Mouse (Mus musculus): Measurements from ENCODE around the gene Bcat1. TPM values are rescaled to one million over a fixed set of nuclear protein-coding genes. Genes with fewer than 3 reads are reported as not detected.

Bcat1 gene
- polyA plus RNA-seq, 1 experiment: 141 TPM

DNA sequence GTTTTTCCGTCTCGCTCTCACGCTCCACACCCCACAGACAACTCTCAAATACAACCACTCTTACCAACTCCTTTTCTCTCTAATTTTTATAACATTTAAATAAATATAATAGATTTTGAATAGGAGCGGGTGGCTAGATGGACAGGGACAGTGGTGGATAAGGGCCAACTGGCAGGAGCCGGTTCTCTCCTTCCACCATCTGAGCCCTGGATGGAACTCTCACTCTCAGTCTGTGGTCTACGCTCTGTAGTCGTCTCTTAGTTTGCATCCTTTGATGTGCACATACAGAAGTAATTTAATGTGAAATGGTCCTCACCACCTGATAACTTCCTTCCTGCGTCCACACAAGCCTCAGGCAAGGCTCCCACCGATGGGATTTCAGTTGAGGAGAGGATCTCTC lies 302 bp upstream of the Bcat1 start:
- H3K9me3 ChIP-seq (replicated peaks; ENCODE audit: control insufficient read depth, insufficient read depth, low read length, poor library complexity, severe bottlenecking): peaks cover 2% of the 10 kb centered on the region; the same call in 1 of the 2 replicates
- H3K9ac ChIP-seq (ENCODE audit: low read depth, poor library complexity, severe bottlenecking): peak overlapping the region; percentile 83
- H3K4me1 ChIP-seq (ENCODE audit: control insufficient read depth, insufficient read depth, low read length): peaks cover 6% of the 10 kb centered on the region
- TF ChIP-seq EP300 (IDR thresholded peaks at IDR 0.05; ENCODE audit: insufficient read depth, low read depth, low read length): peak; percentile 63; the same call in 1 of the 2 replicates
- TF ChIP-seq CTCF (IDR thresholded peaks at IDR 0.05; ENCODE audit: low read depth, low read length): no peak
- H3K36me3 ChIP-seq (ENCODE audit: control insufficient read depth, insufficient read depth, low read length, poor library complexity, severe bottlenecking): no peaks in the 10 kb centered on the region
- H3K4me3 ChIP-seq (ENCODE audit: low read depth, low read length): peak overlapping the region; percentile 20; the same call in 1 of the 2 replicates
- H3K27me3 ChIP-seq (ENCODE audit: control insufficient read depth, insufficient read depth, low read length, poor library complexity, severe bottlenecking): no peaks in the 10 kb centered on the region
- peak overlapping the region; percentile 50; the same call in 1 of the 2 replicates for H3K27ac ChIP-seq (ENCODE audit: insufficient read depth, low read length)

DNA sequence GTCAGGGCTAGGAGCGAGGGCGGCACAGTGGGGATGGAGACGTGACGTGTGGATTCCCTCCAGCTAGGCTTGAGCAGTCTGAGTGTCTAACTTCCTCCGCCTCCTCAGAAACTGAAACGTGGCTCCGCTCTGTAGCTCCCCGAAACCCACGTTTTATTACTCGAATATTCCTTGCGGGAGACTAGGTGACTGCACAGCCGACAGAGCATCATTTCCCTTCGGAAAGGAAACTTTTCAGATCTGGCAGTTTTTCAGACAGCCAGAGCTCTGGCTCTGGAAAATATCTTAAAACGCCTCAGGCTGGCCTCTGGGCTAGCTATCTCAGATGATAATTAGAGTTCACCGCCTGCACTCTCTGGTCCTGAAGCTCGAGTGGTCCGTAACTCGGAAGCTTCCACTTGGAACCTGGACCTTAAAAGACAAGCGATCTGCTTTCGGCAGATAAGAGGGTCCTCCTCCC lies 866 bp downstream of the Bcat1 start:
- TF ChIP-seq POLR2A (IDR thresholded peaks at IDR 0.05; ENCODE audit: insufficient read depth, low read length) (no peak), CTCF (IDR thresholded peaks at IDR 0.05; ENCODE audit: low read depth, low read length) (no peak), EP300 (IDR thresholded peaks at IDR 0.05; ENCODE audit: insufficient read depth, low read depth, low read length) (no peak)
- H3K36me3 ChIP-seq (ENCODE audit: control insufficient read depth, insufficient read depth, low read length, poor library complexity, severe bottlenecking): no peaks in the 10 kb centered on the region
- H3K27me3 ChIP-seq (ENCODE audit: control insufficient read depth, insufficient read depth, low read length, poor library complexity, severe bottlenecking): no peaks in the 10 kb centered on the region
- H3K4me1 ChIP-seq (ENCODE audit: control insufficient read depth, insufficient read depth, low read length): peaks cover 6% of the 10 kb centered on the region
- H3K9ac ChIP-seq (ENCODE audit: low read depth, poor library complexity, severe bottlenecking): peak overlapping the region; percentile 83
- no peaks in the 10 kb centered on the region for H3K9me3 ChIP-seq (replicated peaks; ENCODE audit: control insufficient read depth, insufficient read depth, low read length, poor library complexity, severe bottlenecking)
- H3K27ac ChIP-seq (ENCODE audit: insufficient read depth, low read length): peak overlapping the region; percentile 50
- peak overlapping the region; percentile 93 for H3K4me3 ChIP-seq (ENCODE audit: low read depth, low read length)

DNA sequence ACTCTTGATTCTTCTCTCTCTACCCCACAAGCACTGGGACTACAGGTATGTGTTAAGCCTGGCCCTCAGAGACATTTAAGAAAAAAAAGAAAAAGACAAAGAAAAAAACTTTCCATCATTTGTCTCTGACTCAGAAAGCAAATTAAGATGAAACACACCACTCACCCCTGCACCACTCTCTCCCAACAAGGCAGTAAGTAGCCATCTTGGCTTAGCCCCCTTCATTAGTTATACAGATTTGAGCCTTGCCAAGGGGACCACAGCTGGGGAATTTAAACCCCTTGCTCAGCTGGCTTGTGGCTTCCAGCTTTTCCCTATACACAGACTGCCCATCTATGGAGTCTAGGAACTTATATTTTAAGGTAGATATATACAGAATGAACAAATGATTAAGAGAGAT lies 1.5 kb downstream of the Bcat1 start:
- H3K4me3 ChIP-seq (ENCODE audit: low read depth, low read length): peak overlapping the region; percentile 34; the same call in 1 of the 2 replicates
- no peaks in the 10 kb centered on the region for H3K9me3 ChIP-seq (replicated peaks; ENCODE audit: control insufficient read depth, insufficient read depth, low read length, poor library complexity, severe bottlenecking)
- H3K27ac ChIP-seq (ENCODE audit: insufficient read depth, low read length): no peak overlapping the region
- TF ChIP-seq CTCF (IDR thresholded peaks at IDR 0.05; ENCODE audit: low read depth, low read length): no peak
- H3K4me1 ChIP-seq (ENCODE audit: control insufficient read depth, insufficient read depth, low read length): peaks cover 6% of the 10 kb centered on the region
- peak overlapping the region; percentile 83 for H3K9ac ChIP-seq (ENCODE audit: low read depth, poor library complexity, severe bottlenecking)
- no peaks in the 10 kb centered on the region for H3K27me3 ChIP-seq (ENCODE audit: control insufficient read depth, insufficient read depth, low read length, poor library complexity, severe bottlenecking)
- H3K36me3 ChIP-seq (ENCODE audit: control insufficient read depth, insufficient read depth, low read length, poor library complexity, severe bottlenecking): no peaks in the 10 kb centered on the region

DNA sequence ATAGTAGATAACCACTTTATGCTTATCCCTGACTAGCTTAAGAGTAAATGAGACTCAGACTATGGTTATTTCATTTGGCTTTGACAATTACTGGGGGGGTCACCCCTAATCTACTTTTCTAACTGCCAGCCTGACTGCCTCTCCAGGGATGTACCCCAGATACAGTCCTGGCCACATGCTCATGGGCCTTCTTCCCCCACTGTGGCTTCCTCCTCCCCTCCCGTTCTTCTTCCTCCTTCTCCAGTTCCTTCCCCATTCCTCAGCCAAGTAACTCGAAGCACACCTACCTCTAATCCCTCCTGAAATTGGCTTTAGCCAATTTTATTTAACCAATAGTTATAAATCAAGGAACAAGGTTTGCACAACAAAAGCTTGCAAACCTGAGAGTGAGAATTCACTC lies 6.1 kb downstream of the Bcat1 start:
- H3K4me1 ChIP-seq (ENCODE audit: control insufficient read depth, insufficient read depth, low read length): no peaks in the 10 kb centered on the region
- H3K9me3 ChIP-seq (replicated peaks; ENCODE audit: control insufficient read depth, insufficient read depth, low read length, poor library complexity, severe bottlenecking): peaks cover 2% of the 10 kb centered on the region
- H3K36me3 ChIP-seq (ENCODE audit: control insufficient read depth, insufficient read depth, low read length, poor library complexity, severe bottlenecking): peaks cover 9% of the 10 kb centered on the region; the same call in 1 of the 2 replicates
- H3K9ac ChIP-seq (ENCODE audit: low read depth, poor library complexity, severe bottlenecking): no peak overlapping the region
- TF ChIP-seq POLR2A (IDR thresholded peaks at IDR 0.05; ENCODE audit: insufficient read depth, low read length) (no peak), CTCF (IDR thresholded peaks at IDR 0.05; ENCODE audit: low read depth, low read length) (no peak), EP300 (IDR thresholded peaks at IDR 0.05; ENCODE audit: insufficient read depth, low read depth, low read length) (no peak)
- no peak overlapping the region for H3K27ac ChIP-seq (ENCODE audit: insufficient read depth, low read length)
- H3K27me3 ChIP-seq (ENCODE audit: control insufficient read depth, insufficient read depth, low read length, poor library complexity, severe bottlenecking): no peaks in the 10 kb centered on the region
- no peak overlapping the region for H3K4me3 ChIP-seq (ENCODE audit: low read depth, low read length)

DNA sequence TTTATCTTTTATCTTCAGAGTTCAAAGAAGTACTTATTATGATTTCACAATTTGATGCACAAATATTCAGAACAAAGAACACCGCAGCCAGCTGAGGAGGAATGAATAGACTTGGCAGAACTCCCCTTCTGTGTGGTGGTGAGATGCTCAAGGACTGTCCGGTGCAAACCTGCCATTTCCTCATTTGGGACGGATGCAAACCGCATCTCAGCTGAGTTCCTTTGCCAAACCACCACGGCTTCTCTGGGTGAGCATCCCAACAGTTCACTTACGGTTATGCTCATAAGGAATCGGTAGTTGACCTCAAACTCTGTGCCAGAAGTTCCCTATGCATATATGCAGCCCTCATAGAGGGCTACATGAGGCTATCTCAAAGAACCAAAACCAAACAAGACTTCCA lies 6.6 kb downstream of the Bcat1 start:
- no peak overlapping the region for H3K4me3 ChIP-seq (ENCODE audit: low read depth, low read length)
- H3K9me3 ChIP-seq (replicated peaks; ENCODE audit: control insufficient read depth, insufficient read depth, low read length, poor library complexity, severe bottlenecking): peaks cover 2% of the 10 kb centered on the region
- H3K4me1 ChIP-seq (ENCODE audit: control insufficient read depth, insufficient read depth, low read length): no peaks in the 10 kb centered on the region
- H3K27ac ChIP-seq (ENCODE audit: insufficient read depth, low read length): no peak overlapping the region
- H3K36me3 ChIP-seq (ENCODE audit: control insufficient read depth, insufficient read depth, low read length, poor library complexity, severe bottlenecking): peaks cover 11% of the 10 kb centered on the region; the same call in 1 of the 2 replicates
- H3K9ac ChIP-seq (ENCODE audit: low read depth, poor library complexity, severe bottlenecking): no peak overlapping the region
- no peaks in the 10 kb centered on the region for H3K27me3 ChIP-seq (ENCODE audit: control insufficient read depth, insufficient read depth, low read length, poor library complexity, severe bottlenecking)
- TF ChIP-seq POLR2A (IDR thresholded peaks at IDR 0.05; ENCODE audit: insufficient read depth, low read length) (no peak), EP300 (IDR thresholded peaks at IDR 0.05; ENCODE audit: insufficient read depth, low read depth, low read length) (no peak), CTCF (IDR thresholded peaks at IDR 0.05; ENCODE audit: low read depth, low read length) (no peak)

DNA sequence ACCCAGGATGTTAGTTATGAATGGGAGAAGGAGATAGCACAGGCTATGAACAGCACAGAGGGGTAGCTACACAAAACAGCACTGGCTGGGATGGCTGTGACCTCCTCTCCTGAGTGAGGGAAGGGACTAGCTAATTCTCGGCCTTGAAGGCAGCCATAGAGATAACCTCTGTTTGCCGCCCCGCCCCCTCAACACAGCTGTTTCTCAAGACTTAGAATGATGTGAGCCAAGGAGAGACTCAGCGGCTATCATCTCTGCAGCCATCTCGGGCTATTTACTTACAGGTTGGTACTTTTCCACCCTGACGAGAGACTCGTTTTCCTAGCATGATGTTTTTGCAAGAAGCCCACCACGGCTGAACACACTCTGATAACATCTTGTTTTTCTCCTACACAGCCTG lies 8.3 kb downstream of the Bcat1 start:
- Histone ChIP-seq H3K9me3 (replicated peaks; ENCODE audit: control insufficient read depth, insufficient read depth, low read length, poor library complexity, severe bottlenecking) (peaks cover 2% of the 10 kb centered on the region), H3K36me3 (ENCODE audit: control insufficient read depth, insufficient read depth, low read length, poor library complexity, severe bottlenecking) (peaks cover 13% of the 10 kb centered on the region; the same call in 1 of the 2 replicates), H3K4me1 (ENCODE audit: control insufficient read depth, insufficient read depth, low read length) (peaks cover 7% of the 10 kb centered on the region), H3K27me3 (ENCODE audit: control insufficient read depth, insufficient read depth, low read length, poor library complexity, severe bottlenecking) (no peaks in the 10 kb centered on the region), H3K9ac (ENCODE audit: low read depth, poor library complexity, severe bottlenecking) (no peak overlapping the region), H3K4me3 (ENCODE audit: low read depth, low read length) (no peak overlapping the region), H3K27ac (ENCODE audit: insufficient read depth, low read length) (no peak overlapping the region)
- TF ChIP-seq POLR2A (IDR thresholded peaks at IDR 0.05; ENCODE audit: insufficient read depth, low read length) (no peak), CTCF (IDR thresholded peaks at IDR 0.05; ENCODE audit: low read depth, low read length) (no peak), EP300 (IDR thresholded peaks at IDR 0.05; ENCODE audit: insufficient read depth, low read depth, low read length) (no peak)

All from ES-Bruce4 (cell line).